ENCODE assay signal across 14 mouse cellular contexts in genomic region chr5:115068671-115069421, GRCm38 (mm10). TPM values are rescaled to one million over a fixed set of nuclear protein-coding genes. Genes with fewer than 3 reads are reported as not detected.
DNase-seq lines count a peak whose midpoint lies in the region; ATAC-seq lines count a peak whose summit lies in the region.
"Had no signal": no experiment of that assay in that cellular context is flagged by ENCODE, and none has a peak within 500 bp of the region (broad histone marks: within the 10 kb centered on the region; RNA-seq: fewer than 3 reads in every experiment).

No protein-coding gene starts in this region.

- H3K4me2 ChIP-seq in liver, embryonic 12.5 days = peak overlapping the region; percentile 66
- H3K4me2 ChIP-seq: midbrain, embryonic 15.5 days had no signal

- no peaks in the 10 kb centered on the region for H3K9me3 ChIP-seq in liver, embryonic 12.5 days (replicated peaks)
- H3K9me3 ChIP-seq: limb, embryonic 10.5 days; midbrain, embryonic 15.5 days had no signal

- no peaks in the 10 kb centered on the region for H3K27me3 ChIP-seq in liver, embryonic 12.5 days (replicated peaks)
- H3K27me3 ChIP-seq: midbrain, embryonic 15.5 days had no signal

- H3K9ac ChIP-seq in liver, embryonic 12.5 days = peak overlapping the region; percentile 62
- H3K9ac ChIP-seq: midbrain, embryonic 15.5 days had no signal

- H3K27ac ChIP-seq in liver, embryonic 12.5 days = peak overlapping the region; percentile 96
- H3K27ac ChIP-seq: limb, embryonic 10.5 days; midbrain, embryonic 15.5 days had no signal

- peak; percentile 37 to 52 for DNase-seq in spleen, postnatal 10 days (ENCODE audit: low spot score in 2 of 2)
- no peak for DNase-seq in spleen, postnatal 14 days (ENCODE audit: low spot score in 2 of 2)
- peak; percentile 35 for DNase-seq in R1 (ENCODE audit: low read depth, low spot score)
- no peak for DNase-seq in right cerebral cortex, adult 2 months (ENCODE audit: low spot score in 2 of 2)
- no peak for DNase-seq in c-Kit-positive CD71-positive TER-119-positive erythroid progenitor cells, embryonic 14.5 days (ENCODE audit: low spot score)
- DNase-seq: adrenal gland, postnatal 10 days; cerebellum, adult 18-20 months; kidney, adult 18-20 months; right cerebral cortex, postnatal 14 days had no signal

- peaks cover 88% of the 10 kb centered on the region for H3K4me1 ChIP-seq in liver, embryonic 12.5 days

- peak; percentile 75 for ATAC-seq in liver, embryonic 12.5 days
- ATAC-seq in inflammation-experienced regulatory T-cells, adult 6 months = no peak
- ATAC-seq: lung, postnatal 0 days; midbrain, embryonic 15.5 days had no signal

- peaks cover 18% of the 10 kb centered on the region for H3K36me3 ChIP-seq in liver, embryonic 12.5 days
- H3K36me3 ChIP-seq: midbrain, embryonic 15.5 days had no signal

- H3K4me3 ChIP-seq in liver, embryonic 12.5 days = peak overlapping the region; percentile 26; the same call in 1 of the 2 replicates
- H3K4me3 ChIP-seq: limb, embryonic 10.5 days; midbrain, embryonic 15.5 days had no signal

- WGBS in liver, embryonic 12.5 days (ENCODE audit: insufficient replicate concordance) = 41% methylated on average over 11 of the region's 11 CpGs

RNA-seq across cellular contexts. Expression of gene Gm10401, which starts 29.2 kb away (rescaled TPM):
- 12.2 and 15.1 TPM in 2 replicates for polyA plus RNA-seq in liver, embryonic 12.5 days (2016; fragmentation: Nextera tagmentation; extraction: Ambion mirVana)
- 10 to 100 TPM; 14.8 to 23.2 (median 18.5) TPM for polyA plus RNA-seq in inflammation-experienced regulatory T-cells, adult 6 months (2017; shearing (Covaris generic))

RNA-seq across cellular contexts. Expression of gene Acads, which starts 50.3 kb away (rescaled TPM):
- polyA plus RNA-seq in liver, embryonic 12.5 days (2016; fragmentation: Nextera tagmentation; extraction: Ambion mirVana) = 43.9 and 51.1 TPM in 2 replicates
- polyA plus RNA-seq in inflammation-experienced regulatory T-cells, adult 6 months (2017; shearing (Covaris generic)) = 10 to 100 TPM; 11.3 to 20.2 (median 18.8) TPM

RNA-seq across cellular contexts. Expression of gene Sppl3, which starts 57.9 kb away (rescaled TPM):
- polyA plus RNA-seq in liver, embryonic 12.5 days (2016; fragmentation: Nextera tagmentation; extraction: Ambion mirVana) = 19.3 and 23.7 TPM in 2 replicates
- polyA plus RNA-seq in inflammation-experienced regulatory T-cells, adult 6 months (2017; shearing (Covaris generic)) = 10 to 100 TPM; 13.6 to 17.2 (median 15.0) TPM

Comparison
In these comparisons a context has a peak if more than half of its experiments do, and no peak if none do; other contexts are left out.
1. DNase-seq: peak in spleen, postnatal 10 days (2 of 2) and R1 (single experiment); none in spleen, postnatal 14 days (0 of 2), right cerebral cortex, adult 2 months (0 of 2) and c-Kit-positive CD71-positive TER-119-positive erythroid progenitor cells, embryonic 14.5 days (single experiment).